Mouse (Mus musculus) spleen, adult 12 weeks (tissue): Measurements from ENCODE around the gene Mpped1.

ENCODE experiments used
- DNase-seq: peaks from one replicate; pipeline ENCODE4 v3.0.0; 2022; ENCODE audit warnings: low spot score

Gene Mpped1

DNA sequence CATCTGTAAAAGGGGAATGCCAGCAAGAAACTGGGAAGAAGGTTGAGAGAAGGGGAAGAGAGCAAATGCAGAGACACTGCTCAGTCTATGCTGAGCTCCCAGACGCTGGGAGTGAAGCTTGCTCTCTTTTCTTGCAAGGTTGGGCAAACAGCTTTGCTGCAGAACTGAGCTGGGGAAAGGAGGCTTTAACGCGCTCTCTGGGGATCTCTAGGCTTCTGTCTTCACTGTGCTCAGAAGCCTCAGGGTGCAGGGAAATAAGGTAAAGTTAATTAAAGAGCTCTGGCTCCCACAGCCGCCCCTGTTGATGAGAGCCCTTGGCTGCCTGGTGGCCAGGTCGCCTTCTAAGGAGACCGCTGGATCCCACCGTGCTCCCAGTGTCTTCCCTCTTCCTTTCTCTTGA lies 17.7 kb downstream of the Mpped1 start:
- no peak for DNase-seq

DNA sequence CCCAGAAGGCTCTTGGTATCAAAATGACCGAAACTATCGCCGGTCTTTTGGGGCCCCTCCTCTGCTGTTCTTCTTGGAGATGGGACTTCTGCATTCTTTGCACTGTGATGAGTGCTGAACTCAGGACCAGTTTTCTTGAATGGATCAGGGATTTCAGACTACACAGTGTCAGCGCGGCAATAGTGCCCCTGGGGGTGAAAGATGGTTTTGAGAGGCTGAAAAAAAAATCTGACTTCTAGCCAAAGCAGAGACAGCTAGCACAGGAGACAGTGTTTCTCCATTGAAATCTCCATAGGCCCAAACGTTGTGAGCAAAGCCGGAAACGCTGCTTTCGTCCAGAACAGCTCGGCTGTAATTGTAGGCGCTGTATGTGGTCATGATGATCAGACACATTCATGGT lies 19.7 kb downstream of the Mpped1 start:
- DNase-seq = no peak

DNA sequence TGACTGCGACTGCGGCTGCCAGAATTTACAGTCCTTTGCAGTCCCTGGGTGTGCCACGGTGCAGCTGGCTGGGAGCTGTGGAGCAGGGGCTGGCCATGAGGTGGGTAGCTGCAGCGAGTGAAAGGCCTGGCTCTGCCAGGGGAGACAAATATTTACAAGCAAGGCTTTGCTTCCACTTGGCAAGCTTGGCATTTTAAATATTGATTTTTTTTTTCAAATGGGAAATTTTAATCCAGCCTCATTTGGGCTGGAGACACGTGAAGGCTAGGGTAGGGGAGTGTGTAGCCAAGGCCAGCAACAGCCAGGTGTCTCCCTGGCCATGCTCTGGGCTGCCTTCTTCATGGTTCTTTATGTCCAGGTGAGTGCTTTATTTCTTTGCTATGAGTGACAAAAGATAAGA lies 21.7 kb downstream of the Mpped1 start:
- no peak for DNase-seq

DNA sequence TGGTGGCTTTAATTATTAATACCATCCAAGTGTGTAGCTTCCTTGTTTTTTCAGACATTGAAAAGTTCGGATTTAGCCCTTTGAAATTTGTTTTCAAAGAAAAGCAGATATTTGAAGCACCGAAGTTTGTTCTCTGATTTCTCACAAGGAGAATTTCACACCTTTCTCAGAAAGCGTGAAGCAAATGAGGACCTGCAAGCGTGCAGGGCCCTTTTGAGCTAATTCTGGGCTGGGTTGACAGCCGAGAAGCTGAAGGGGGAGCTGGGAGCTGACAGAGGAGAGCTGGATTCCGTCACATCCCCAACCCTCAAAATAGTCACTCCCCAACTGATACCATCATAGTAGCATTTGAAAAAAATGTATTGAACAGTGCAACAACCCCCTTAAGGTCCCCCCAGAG lies 34.8 kb downstream of the Mpped1 start:
- no peak for DNase-seq

DNA sequence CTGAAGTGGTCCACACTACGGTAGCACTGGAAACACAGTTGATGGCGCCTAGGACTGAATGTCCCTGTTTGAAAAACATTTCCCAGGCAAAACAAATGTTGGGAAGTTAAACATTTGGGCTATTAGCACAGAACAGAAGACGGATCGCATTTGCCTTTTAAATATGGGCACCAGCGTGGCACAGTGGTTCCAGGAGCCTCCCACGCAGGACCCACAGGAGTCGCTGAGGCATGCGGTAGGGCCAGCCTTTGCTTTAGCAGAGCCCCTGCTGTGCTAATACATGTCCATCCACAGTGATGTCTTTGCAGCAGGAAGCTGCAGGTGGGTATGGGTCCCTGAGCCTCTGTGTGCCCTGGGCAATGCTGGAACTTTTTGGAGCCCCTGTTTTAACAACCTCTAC lies 48.7 kb downstream of the Mpped1 start:
- no peak for DNase-seq

DNA sequence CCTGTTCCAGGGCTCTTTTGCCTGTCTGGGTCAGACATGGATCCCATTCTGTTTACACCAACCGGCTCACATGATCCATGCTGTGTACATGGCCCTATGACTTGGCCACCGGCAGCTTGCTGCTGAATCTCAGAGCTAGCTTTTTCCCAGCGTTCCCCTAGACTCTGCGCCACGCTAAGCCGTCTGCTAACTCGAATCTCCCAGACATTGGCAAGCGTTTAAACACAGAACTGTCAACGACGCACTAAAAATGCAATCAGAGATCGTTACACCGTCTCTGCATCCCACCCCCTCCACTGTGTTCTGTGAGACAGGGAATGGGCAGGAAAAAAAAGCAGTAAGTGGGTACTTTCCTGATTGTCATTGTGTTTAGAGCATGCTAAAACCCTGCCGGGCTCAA lies 50.0 kb downstream of the Mpped1 start:
- no peak for DNase-seq

DNA sequence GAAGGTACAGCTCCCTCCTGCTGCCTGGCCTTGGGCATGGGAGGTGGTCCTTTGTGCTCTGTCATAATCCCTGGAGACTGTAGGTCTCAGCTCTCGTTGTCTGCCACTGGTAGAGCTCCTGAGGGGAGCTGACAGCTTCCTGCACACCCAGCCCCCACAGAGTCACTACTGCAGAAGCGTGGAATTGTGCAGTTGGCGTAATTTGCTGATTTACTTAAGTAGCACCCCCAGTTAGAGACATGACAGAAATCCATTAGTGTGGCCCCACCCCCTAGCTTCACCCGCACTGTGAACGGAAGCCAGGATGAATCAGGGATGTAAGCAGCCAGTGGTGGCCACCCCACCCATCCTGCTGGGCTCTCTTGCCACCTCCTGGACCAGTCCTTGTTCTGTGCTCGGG lies 53.0 kb downstream of the Mpped1 start:
- no peak for DNase-seq

DNA sequence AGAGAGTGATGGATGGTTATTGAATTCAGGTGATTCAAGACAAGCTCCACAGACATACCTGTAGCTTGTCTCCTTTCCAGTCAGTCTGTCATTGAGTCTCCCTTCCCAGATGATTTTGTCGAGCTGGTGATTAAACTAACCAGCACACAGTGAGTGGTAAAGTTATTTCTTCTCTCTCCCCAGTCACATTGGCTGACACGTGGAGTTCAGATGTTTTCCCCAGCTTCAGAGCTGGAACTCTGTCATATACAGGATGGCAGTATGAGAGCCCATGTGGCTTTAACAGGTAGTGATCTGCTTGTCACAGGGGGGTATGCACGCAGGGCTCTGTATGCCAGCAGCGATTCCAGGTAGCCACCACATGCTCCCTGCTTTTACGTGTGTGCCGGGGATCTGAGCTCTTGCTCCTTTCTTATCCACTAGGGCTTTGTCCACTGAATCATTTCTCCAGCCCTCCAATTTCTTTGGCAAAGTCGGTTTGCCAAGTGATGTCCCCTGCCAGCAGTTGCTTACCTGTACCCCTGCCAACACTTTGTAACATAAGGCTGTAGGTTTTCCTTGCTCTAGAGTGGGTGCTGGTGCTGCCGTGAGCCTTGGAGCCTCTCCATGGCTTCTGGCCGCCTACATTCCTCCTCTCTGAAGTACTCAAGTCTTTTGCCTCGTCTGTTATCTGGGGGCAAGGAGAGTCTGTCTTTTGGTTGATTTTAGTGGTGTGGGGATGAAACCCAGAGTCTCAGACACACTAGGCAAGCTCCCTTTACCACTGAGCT lies 61.9 kb downstream of the Mpped1 start:
- no peak for DNase-seq

DNA sequence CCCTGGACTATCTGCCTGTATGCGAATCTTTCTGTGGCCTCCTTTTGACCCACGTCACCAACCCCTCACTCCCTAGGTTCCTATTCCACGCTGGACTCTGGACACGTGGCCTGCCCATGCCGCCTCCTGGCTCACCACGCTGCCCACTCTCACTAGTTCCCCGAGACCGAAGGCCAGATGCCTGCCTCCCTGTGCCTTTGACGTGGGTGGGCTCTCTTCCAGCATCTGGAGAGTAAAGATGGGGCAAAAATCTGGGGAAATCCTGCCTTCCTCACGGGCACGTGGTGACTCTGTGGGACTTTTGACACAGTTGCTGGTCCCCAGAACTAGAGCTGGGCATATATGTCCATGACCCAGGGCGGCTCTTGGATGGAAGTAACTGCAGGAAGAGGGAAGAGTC lies 63.2 kb downstream of the Mpped1 start:
- no peak for DNase-seq

DNA sequence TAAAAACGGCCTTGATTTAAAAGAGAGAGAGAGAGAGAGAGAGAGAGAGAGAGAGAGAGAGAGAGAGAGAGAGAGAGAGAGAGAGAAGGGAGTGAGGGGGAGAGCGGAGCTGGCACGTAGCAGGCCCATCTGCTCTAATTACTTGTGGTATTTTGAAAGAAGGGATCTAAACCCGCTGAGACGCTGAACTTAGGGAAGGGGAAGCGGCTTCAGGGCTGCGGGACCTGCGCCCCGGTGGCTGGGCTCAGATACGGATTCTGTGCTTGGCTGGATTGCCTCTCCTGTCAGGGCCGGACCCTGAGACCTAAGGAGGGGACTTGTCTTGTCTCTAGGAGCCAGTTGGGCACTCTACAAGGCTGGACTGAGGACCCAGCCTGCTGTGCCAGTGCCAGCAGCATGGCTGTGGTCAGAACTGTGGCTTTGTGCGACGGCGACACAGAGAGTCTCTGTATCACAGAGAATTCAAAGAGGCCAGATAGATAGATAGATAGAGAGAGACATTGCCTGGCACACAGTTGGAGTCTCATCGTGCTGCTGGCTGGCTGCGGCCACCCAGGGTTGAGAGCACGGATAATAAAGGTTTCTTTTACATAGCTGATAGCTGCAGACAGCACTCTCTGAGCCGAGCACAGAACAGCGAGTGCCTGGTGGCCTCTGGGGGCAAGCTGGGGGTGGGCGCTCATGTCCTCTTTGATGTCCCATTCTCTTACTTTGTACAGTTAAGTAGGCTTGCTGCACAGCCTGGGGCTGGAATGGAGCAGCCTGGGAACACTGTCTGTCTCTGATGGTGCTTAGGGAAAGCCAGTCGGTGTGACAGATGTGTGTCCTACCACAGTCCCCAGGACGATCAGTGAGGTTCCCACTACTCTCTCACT lies 63.9 kb downstream of the Mpped1 start:
- DNase-seq = no peak

DNA sequence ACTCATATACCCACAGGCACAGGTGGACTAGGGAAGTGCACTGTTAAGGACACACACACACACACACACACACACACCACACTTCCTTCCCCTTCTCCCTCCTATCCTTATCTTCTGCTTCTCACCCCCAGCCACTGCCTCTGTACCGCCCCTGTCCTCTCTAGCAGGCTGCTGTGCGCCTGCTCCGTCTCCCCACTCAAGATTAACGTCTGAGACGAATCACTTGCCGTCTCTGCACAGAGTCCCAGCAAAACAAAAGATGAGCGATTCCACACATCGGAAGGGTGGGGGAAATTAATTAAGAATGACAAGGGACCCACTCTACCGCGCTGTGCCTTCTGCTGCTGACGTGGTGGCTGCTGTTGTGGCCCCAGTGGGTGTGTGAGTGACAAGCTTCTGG lies 66.5 kb downstream of the Mpped1 start:
- no peak for DNase-seq

DNA sequence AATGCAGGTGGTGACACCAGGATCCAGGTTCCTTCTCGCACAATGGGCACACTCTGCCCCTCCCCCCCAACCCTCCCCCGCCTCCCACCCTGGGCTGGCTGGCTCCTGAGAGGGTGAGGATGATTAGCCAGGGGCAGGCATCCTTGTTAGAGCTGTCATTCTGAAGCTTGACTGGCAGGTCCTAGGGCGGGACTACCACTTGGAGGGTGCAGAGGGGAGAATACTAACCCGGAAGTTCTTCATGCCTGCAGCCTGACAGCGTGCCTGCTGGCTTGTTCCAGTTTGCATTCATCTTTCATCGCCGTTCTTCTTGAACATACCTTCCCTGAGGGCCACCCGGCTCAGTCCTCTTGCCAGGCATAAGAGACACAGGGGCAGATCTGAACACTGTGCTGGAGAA lies 67.3 kb downstream of the Mpped1 start:
- no peak for DNase-seq

DNA sequence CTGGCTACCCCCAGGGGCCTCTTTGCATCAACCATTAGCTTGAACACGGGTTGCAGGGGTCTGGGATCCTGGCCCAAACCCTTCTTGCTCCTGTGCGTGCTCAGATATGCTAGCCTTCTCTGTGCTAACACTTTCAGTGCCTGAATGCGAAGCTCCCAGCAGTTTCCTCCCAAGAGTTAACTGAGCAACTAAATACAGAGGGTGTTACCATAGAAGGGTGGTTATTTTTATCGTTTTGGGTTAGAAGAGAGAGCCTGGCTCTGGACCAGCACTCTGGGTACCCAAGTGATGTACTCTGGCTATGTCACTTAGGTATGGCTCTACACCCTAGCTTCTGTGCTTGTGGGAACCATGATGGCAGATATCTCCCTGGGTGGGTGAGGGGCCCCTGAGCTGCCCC lies 68.2 kb downstream of the Mpped1 start:
- no peak for DNase-seq

DNA sequence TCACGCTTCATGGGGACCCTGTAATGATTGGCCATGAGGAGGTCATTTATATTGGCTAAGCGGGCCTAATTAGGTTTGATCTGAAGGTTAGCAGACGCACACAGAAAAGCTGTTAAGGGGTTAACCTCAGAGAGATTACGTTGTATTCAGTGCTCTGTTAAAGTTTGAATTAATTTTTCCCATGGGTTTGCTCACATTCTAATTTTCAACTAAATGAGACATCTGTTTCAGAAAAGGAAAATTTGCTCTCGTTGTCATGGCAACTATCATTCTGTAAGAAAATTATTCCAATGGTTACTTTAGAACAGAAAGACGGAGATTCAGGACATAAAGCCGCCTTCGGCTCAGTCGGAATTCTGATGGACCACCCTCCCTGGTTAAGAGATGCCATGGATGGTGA lies 68.9 kb downstream of the Mpped1 start:
- DNase-seq = no peak

DNA sequence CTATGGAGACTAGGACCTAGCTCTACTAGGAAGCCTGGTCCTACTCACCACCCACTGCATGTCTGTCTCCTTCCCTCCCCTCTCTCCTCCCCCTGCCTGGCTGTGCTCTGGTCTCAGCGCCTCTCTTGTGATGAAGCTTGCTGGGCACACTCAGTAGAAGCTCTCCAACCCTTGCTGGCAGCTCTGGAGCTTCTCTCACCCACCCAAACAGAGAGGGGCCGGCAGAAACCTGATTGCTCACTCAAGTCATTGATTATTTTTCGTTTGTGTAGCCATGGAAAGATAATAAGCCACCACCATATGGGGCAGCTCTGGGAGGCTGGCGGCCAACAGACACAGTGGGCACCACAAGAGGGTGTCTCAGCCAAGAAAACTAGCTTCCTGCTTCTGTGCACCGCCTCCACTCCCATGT lies 74.1 kb downstream of the Mpped1 start:
- no peak for DNase-seq

DNA sequence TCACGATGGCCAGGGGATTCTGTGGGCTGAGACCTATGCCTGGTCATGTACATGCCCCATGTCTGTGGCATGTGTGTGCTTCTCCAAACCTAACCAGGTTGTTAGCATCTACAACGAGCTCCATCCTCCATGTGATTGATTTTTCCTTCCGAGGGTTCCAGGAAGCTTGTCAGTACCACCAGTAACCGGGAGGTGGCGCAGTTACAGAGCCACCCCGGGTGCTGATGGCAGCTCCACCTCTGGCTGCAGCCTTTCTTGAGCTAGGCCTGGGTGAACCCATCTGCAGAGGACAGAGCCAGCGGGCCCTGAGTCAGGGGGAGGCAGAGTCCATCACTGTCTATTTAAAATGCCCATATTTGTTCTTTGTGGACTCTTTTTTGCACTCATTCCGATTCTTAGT lies 77.9 kb downstream of the Mpped1 start:
- no peak for DNase-seq

DNA sequence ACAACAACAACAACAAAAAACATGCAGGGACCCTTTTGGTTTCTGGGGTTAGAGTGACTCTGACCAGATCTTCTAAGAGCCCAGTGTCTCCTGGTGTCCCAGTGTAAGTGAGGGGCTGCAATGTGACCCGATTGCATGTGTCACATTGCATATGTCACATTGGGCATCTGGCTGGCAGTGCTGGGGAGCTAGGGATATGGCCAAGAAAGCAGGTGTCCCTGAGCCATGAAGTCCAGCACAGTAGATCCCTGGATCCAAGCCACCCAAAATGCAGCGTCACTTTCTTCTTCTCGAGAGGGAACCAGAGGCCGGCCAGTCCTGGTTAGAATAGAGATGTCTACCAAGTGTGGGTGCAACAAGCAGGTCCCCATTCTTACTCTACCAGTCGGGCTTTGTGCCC lies 86.4 kb downstream of the Mpped1 start:
- no peak for DNase-seq

DNA sequence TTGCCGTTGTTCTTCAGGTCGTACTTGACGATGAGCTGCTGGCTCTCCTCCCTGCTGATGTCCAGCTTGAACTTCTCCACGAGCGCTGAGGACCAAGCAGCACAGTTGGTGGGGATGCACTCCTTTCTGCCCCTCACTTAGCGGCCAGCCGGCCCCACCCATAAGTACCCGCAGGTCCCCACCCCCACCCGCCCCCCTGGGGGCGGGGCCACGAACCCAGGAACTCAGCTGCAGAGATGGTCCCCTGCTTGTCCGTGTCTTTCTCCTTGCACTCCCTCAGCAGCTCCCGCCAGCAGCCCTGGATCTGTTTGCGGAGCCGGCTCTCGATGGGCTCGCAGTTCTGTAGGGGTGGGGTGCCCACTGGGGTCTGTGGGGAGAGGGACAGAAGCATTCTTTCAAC lies 91.7 kb downstream of the Mpped1 start:
- DNase-seq = no peak

DNA sequence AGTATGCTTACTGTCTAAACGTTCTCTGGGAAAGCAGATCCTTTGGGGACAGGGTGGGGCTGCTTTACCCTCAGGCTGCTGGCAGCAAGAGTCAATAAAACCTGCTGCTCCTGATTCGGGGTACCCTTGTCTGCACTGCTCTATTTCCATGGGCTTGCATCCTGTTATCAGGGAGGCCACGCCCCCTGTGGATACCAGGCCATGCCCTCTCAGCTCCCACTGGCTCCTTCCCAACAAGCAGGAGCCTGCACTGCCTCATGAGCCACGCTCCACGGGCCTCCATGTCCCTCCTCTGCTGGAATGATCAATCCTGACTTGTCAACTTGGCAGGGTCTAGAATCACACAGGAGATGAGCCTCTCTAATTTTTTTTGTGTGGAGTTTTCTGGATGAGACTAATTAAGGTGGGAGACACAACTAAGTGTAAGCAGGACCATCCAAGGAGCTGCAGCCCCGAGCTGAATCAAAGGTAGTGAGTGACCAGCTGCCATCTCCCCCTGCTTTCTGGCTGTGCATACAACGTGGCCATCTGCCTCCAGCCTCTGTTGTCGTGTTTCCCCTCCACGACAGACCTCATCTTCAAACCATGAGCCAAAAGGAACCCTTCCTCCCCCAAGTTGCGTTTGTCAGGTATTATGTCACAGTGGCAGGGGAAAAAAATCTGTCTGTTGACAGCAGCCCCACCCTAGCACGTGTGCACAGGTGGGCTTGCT lies 98.0 kb downstream of the Mpped1 start:
- no peak for DNase-seq

DNA sequence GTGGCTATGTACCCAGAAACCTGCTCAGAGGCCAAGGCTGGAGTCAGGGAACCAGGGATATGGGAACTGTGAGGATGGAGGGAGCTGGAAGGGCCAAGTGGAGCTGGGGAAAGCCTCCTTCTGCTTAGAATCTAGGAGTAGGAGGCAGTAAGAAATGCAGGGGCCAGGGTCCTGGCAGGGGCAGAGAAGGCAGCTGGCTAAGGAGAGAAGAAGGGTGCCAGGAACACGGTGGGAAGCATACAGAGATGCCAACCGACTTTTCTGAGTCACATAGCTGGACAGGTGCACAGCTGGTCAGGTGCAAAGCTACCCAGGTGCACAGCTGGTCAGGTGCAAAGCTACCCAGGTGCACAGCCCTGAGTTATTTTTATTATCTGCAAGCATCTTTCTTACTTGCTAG lies 98.6 kb downstream of the Mpped1 start:
- no peak for DNase-seq

DNA sequence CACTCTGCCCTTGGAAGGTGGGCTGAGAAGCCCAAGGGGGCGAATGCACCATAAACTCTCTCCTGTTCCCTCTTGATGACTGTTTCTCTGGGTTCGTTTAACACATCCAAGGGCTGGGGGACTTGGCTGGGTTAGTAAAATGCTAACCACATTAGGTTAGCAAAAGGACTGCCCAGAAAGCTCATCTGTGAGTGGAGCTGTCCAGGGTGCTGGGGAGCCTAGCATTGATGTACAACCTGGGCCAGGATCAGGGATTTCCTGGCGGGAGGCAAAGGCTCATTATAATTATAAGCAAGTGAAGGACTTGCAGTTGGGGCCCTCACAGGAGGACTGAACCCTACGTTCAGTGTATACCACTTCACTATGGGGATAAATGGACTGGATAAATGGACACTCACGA lies 100.6 kb downstream of the Mpped1 start:
- DNase-seq = no peak

DNA sequence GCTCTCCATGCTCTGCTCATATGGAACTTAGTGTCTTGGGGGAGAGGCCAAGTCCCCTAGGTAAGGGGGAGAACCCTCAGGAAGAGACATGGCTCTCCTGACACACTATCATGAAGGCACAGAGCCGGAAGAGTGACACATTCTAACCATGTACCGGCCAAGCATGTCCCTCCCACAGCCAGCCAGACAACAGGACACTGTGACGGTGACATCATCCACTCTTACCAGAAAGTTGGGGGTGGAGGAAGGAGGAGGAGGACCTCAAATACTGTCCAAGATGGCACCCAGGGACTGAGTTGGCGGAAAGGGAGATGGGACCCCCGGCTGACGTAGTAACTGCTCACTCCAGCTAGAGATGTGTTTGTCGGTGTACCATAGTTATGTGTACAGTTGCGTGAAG lies 104.6 kb downstream of the Mpped1 start:
- DNase-seq = no peak

DNA sequence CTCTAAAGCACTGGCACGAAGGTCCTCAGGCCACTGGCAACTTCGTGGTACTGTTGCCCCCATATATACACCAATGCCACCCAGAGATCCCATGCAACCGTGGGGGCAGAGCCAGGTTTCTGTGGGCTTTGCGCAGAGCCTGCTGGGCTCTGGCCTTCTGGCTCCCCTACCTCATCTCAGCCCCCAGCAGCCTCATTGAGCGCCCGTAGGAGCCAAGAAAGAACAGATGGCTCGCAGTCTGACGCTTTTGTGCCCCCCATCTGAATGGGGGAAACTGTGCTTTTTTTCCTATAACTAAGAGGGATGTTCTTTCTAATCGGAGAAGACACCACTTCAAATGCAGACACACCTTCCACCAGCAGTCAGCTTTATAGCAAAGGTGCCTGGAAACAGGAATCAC lies 105.0 kb downstream of the Mpped1 start:
- no peak for DNase-seq
